Comparison of ENCODE assay signal across 13 mouse cellular contexts in the genomic region with DNA sequence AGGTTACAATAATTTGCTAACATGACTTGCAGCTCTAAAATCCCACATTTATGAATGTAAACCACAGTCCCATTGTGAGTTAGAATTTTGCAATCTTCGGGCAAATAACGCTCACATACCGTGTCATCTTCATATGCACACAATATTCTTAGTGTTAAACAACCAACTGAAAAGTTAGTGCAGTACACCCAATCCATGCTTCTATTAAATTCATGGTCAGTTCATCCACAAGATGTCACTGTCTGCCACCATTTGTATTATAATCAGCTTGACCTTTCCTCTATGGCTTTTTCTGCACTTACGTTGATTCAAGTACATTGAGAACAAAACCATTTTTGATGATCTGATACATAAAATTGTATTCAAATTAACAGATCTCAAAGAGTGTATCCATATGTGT.
DNase-seq lines count a peak whose midpoint lies in the region; ATAC-seq and TF ChIP-seq lines count a peak whose summit lies in the region.
"Had no signal": no experiment of that assay in that cellular context is flagged by ENCODE, and none has a peak within 500 bp of the region (broad histone marks: within the 10 kb centered on the region; RNA-seq: fewer than 3 reads in every experiment).

No protein-coding gene starts in this region.

- ATAC-seq in embryonic facial prominence, embryonic 11.5 days (replicated peaks; ENCODE audit: insufficient number of reproducible peaks, low FRiP score, low TSS enrichment, low read depth): no peak
- ATAC-seq in limb, embryonic 14.5 days (ENCODE audit: low FRiP score, low read depth): no peak

- no peak overlapping the region for H3K27ac ChIP-seq in embryonic facial prominence, embryonic 11.5 days (replicated peaks; ENCODE audit: low read depth, low read length)
- no peak overlapping the region for H3K27ac ChIP-seq in embryonic facial prominence, embryonic 10.5 days (replicated peaks)
- H3K27ac ChIP-seq in limb, embryonic 14.5 days (replicated peaks; ENCODE audit: low read depth, low read length): no peak overlapping the region
- H3K27ac ChIP-seq in limb, embryonic 10.5 days: no peak overlapping the region
- H3K27ac ChIP-seq: liver, embryonic 15.5 days; stomach, embryonic 15.5 days had no signal

- H3K9ac ChIP-seq in embryonic facial prominence, embryonic 11.5 days (replicated peaks; ENCODE audit: low read length): no peak overlapping the region
- H3K9ac ChIP-seq in limb, embryonic 14.5 days (ENCODE audit: low read depth, low read length, severe bottlenecking): no peak overlapping the region
- H3K9ac ChIP-seq: liver, embryonic 15.5 days; stomach, embryonic 15.5 days had no signal

- peak; percentile 56 for DNase-seq in embryonic facial prominence, embryonic 11.5 days (ENCODE audit: low spot score)
- no peak for DNase-seq in embryonic facial prominence, embryonic 10.5 days (ENCODE audit: low spot score)
- peak; percentile 48 for DNase-seq in limb, embryonic 14.5 days (ENCODE audit: low spot score)
- DNase-seq in limb, embryonic 10.5 days (ENCODE audit: low spot score): no peak
- peak; percentile 4 for DNase-seq in ES-CJ7 (ENCODE audit: low read depth, low spot score)
- DNase-seq in forelimb bud, embryonic 11.5 days (ENCODE audit: low read depth, low spot score): peak; percentile 18
- DNase-seq in right cerebral cortex, postnatal 36 days (ENCODE audit: low spot score in 2 of 2): no peak
- DNase-seq in spleen, postnatal 10 days (ENCODE audit: low spot score in 2 of 2): no peak
- DNase-seq: cerebellum, adult 11 months; heart, adult 11 months had no signal

- no peak overlapping the region for H3K4me3 ChIP-seq in embryonic facial prominence, embryonic 11.5 days (ENCODE audit: low read depth, low read length)
- no peak overlapping the region for H3K4me3 ChIP-seq in embryonic facial prominence, embryonic 10.5 days
- H3K4me3 ChIP-seq in limb, embryonic 14.5 days (replicated peaks; ENCODE audit: low read length): no peak overlapping the region
- H3K4me3 ChIP-seq in limb, embryonic 10.5 days: no peak overlapping the region
- H3K4me3 ChIP-seq: erythroblast, embryonic 14.5 days; liver, embryonic 15.5 days; stomach, embryonic 15.5 days had no signal

- H3K9me3 ChIP-seq in embryonic facial prominence, embryonic 11.5 days (replicated peaks; ENCODE audit: control insufficient read depth, low read length): no peaks in the 10 kb centered on the region
- H3K9me3 ChIP-seq in embryonic facial prominence, embryonic 10.5 days: no peaks in the 10 kb centered on the region
- no peaks in the 10 kb centered on the region for H3K9me3 ChIP-seq in limb, embryonic 14.5 days (ENCODE audit: control insufficient read depth, low read length)
- H3K9me3 ChIP-seq in limb, embryonic 10.5 days (replicated peaks): no peaks in the 10 kb centered on the region
- H3K9me3 ChIP-seq: liver, embryonic 15.5 days; stomach, embryonic 15.5 days had no signal

- H3K4me1 ChIP-seq in embryonic facial prominence, embryonic 11.5 days (ENCODE audit: control insufficient read depth, insufficient read depth, low read length): no peaks in the 10 kb centered on the region
- H3K4me1 ChIP-seq in embryonic facial prominence, embryonic 10.5 days: no peaks in the 10 kb centered on the region
- no peaks in the 10 kb centered on the region for H3K4me1 ChIP-seq in limb, embryonic 14.5 days (ENCODE audit: control insufficient read depth, insufficient read depth, low read length)
- H3K4me1 ChIP-seq in limb, embryonic 10.5 days: no peaks in the 10 kb centered on the region
- H3K4me1 ChIP-seq: liver, embryonic 15.5 days; stomach, embryonic 15.5 days had no signal

- H3K36me3 ChIP-seq in embryonic facial prominence, embryonic 11.5 days (replicated peaks; ENCODE audit: control insufficient read depth, insufficient read depth, low read depth, low read length): no peaks in the 10 kb centered on the region
- H3K36me3 ChIP-seq in embryonic facial prominence, embryonic 10.5 days (replicated peaks): no peaks in the 10 kb centered on the region
- H3K36me3 ChIP-seq in limb, embryonic 14.5 days (ENCODE audit: control insufficient read depth, insufficient read depth, low read length): no peaks in the 10 kb centered on the region
- H3K36me3 ChIP-seq in limb, embryonic 10.5 days: no peaks in the 10 kb centered on the region
- H3K36me3 ChIP-seq: liver, embryonic 15.5 days; stomach, embryonic 15.5 days had no signal

- no peak overlapping the region for H3K4me2 ChIP-seq in embryonic facial prominence, embryonic 11.5 days (ENCODE audit: low read depth, low read length)
- no peak overlapping the region for H3K4me2 ChIP-seq in limb, embryonic 14.5 days (replicated peaks; ENCODE audit: low read depth, low read length, severe bottlenecking)
- H3K4me2 ChIP-seq: liver, embryonic 15.5 days; stomach, embryonic 15.5 days had no signal

- WGBS in embryonic facial prominence, embryonic 11.5 days: 73% methylated on average over 4 of the region's 4 CpGs
- WGBS in embryonic facial prominence, embryonic 10.5 days: 73% methylated on average over 4 of the region's 4 CpGs
- 69% methylated on average over 4 of the region's 4 CpGs for WGBS in limb, embryonic 14.5 days
- 79% methylated on average over 4 of the region's 4 CpGs for WGBS in limb, embryonic 10.5 days

- no peaks in the 10 kb centered on the region for H3K27me3 ChIP-seq in embryonic facial prominence, embryonic 11.5 days (ENCODE audit: control insufficient read depth, insufficient read depth, low read length)
- H3K27me3 ChIP-seq in embryonic facial prominence, embryonic 10.5 days (replicated peaks; ENCODE audit: low read depth, poor library complexity, severe bottlenecking): 0 out of 2 replicates have a peak, but pooled peaks cover 5% of the 10 kb centered on the region
- H3K27me3 ChIP-seq in limb, embryonic 14.5 days (ENCODE audit: control insufficient read depth, insufficient read depth, low read length): no peaks in the 10 kb centered on the region
- no peaks in the 10 kb centered on the region for H3K27me3 ChIP-seq in limb, embryonic 10.5 days (ENCODE audit: low read depth, poor library complexity, severe bottlenecking)
- H3K27me3 ChIP-seq: liver, embryonic 15.5 days; stomach, embryonic 15.5 days had no signal

- no peak for TF ChIP-seq POLR2A in limb, embryonic 14.5 days (IDR thresholded peaks at IDR 0.05; ENCODE audit: borderline replicate concordance, extremely low read depth, insufficient read depth, insufficient read length)

Comparison
In these comparisons a context has a peak if more than half of its experiments do, and no peak if none do; other contexts are left out.
1. DNase-seq: peak in embryonic facial prominence, embryonic 11.5 days (single experiment), limb, embryonic 14.5 days (single experiment), ES-CJ7 (single experiment) and forelimb bud, embryonic 11.5 days (single experiment); none in embryonic facial prominence, embryonic 10.5 days (single experiment), limb, embryonic 10.5 days (single experiment), right cerebral cortex, postnatal 36 days (0 of 2) and spleen, postnatal 10 days (0 of 2).